Mouse (Mus musculus) small intestine, adult 2 months (tissue): ENCODE results near the gene Nme7. TPM values are rescaled to one million over a fixed set of nuclear protein-coding genes. Genes with fewer than 3 reads are reported as not detected.

Experiments
- H3K27ac ChIP-seq: fragments of 200-500 bp; 2 replicates; pipeline ENCODE4 v1.5.1; 2012; ENCODE audit warnings: low read depth, low read length, control low read depth, inconsistent platforms; ENCODE audit not compliant: insufficient read depth
- H3K27me3 ChIP-seq: fragments of 200-500 bp; 2 replicates; pipeline ENCODE4 v1.6.1; 2012; ENCODE audit warnings: mild to moderate bottlenecking, moderate library complexity, low read length, inconsistent platforms; ENCODE audit not compliant: control insufficient read depth, insufficient read depth
- H3K36me3 ChIP-seq: fragments of 200-500 bp; 2 replicates; pipeline ENCODE4 v1.6.1; 2012; ENCODE audit warnings: mild to moderate bottlenecking, low read length, control low read depth, inconsistent platforms; ENCODE audit not compliant: control insufficient read depth, insufficient read depth
- H3K4me1 ChIP-seq: fragments of 200-500 bp; 2 replicates; pipeline ENCODE4 v1.6.1; 2012; ENCODE audit warnings: low read length, inconsistent platforms, mixed read lengths; ENCODE audit not compliant: control insufficient read depth, insufficient read depth, insufficient read length
- H3K4me3 ChIP-seq: fragments of 200-500 bp; 2 replicates; pipeline ENCODE4 v1.5.1; 2012; ENCODE audit warnings: low read depth, mild to moderate bottlenecking, control low read depth, inconsistent platforms, low read length, moderate library complexity
- CTCF ChIP-seq: fragments of 200-500 bp; IDR thresholded peaks from 2 replicates; pipeline ENCODE4 v1.5.1; 2012; ENCODE audit warnings: low read depth, mild to moderate bottlenecking, control low read depth, inconsistent platforms, low read length, moderate library complexity, mixed read lengths; ENCODE audit not compliant: insufficient replicate concordance, insufficient read length; ENCODE audit errors: extremely low read depth
- POLR2A ChIP-seq: fragments of 200-500 bp; IDR thresholded peaks from 2 replicates; pipeline ENCODE4 v1.6.1; 2012; ENCODE audit warnings: low read depth, mild to moderate bottlenecking, control low read depth, inconsistent platforms, low read length, moderate library complexity
- WGBS: fragments of 180-500 bp; shearing (Covaris S2); methylation state at CpG from one replicate; pipeline ENCODE4 v1.1.7; 2018; 5-methylcytosine and 5-hydroxymethylcytosine counted together
- polyA plus RNA-seq: library from polyadenylated mRNA; depleted of rRNA; stranded (reverse); fragments of >200 nt; gene quantifications from 2 replicates; pipeline ENCODE4 v1.2.3, GENCODE M21; 2012

The Nme7 gene
- polyA plus RNA-seq, 1 experiment = 1.9 TPM

- Histone ChIP-seq H3K27me3 (no peaks in the 10 kb centered on the region), H3K4me1 (no peaks in the 10 kb centered on the region), H3K4me3 (no peak overlapping the region), H3K27ac (no peak overlapping the region), H3K36me3 (peaks cover 2% of the 10 kb centered on the region)
- TF ChIP-seq POLR2A (no peak), CTCF (no peak)
- WGBS = 86% methylated on average over 8 of the region's 8 CpGs
These were observed 79.7 kb downstream of the Nme7 start for GRCm38 (mm10) chr1:164383621-164384020.

- TF ChIP-seq CTCF (no peak), POLR2A (no peak)
- no peak overlapping the region for H3K4me3 ChIP-seq
- H3K27ac ChIP-seq = no peak overlapping the region
- H3K36me3 ChIP-seq = peaks cover 2% of the 10 kb centered on the region
- H3K27me3 ChIP-seq = no peaks in the 10 kb centered on the region
- 96% methylated on average over 10 of the region's 10 CpGs for WGBS
- H3K4me1 ChIP-seq = no peaks in the 10 kb centered on the region
These were observed 80.4 kb downstream of the Nme7 start for GRCm38 (mm10) chr1:164384354-164384753.

- 95% methylated on average over 6 of the region's 6 CpGs for WGBS
- no peak for TF ChIP-seq POLR2A
- TF ChIP-seq CTCF = no peak
- no peaks in the 10 kb centered on the region for H3K4me1 ChIP-seq
- H3K27ac ChIP-seq = no peak overlapping the region
- H3K27me3 ChIP-seq = no peaks in the 10 kb centered on the region
- peaks cover 2% of the 10 kb centered on the region for H3K36me3 ChIP-seq
- no peak overlapping the region for H3K4me3 ChIP-seq
These were observed 81.1 kb downstream of the Nme7 start for GRCm38 (mm10) chr1:164384972-164385371.

DNA sequence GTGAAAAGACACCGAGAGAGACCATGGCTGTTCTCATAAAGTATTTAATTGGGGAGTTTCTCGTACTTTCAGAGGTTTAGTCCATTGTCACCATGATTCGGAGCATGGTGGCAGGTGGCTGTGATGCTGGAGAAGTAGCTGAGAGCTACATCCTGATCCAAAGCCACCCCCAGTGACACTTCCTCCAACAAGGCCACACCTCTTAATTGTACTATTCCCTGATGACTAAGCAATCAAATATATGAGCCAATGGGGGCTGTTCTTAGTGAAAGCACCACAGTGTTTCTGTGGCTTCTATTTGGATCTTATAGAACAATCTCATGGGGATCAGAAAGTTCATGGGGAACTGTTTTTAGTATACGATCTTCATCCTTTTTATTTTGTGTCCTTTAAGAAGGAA lies 85.8 kb downstream of the Nme7 start:
- WGBS = 46% methylated on average over 4 of the region's 4 CpGs
- TF ChIP-seq POLR2A (no peak), CTCF (no peak)
- no peaks in the 10 kb centered on the region for H3K27me3 ChIP-seq
- no peaks in the 10 kb centered on the region for H3K4me1 ChIP-seq
- peaks cover 2% of the 10 kb centered on the region for H3K36me3 ChIP-seq
- no peak overlapping the region for H3K27ac ChIP-seq
- no peak overlapping the region for H3K4me3 ChIP-seq

- no peak overlapping the region for H3K4me3 ChIP-seq
These were observed 88.3 kb downstream of the Nme7 start for GRCm38 (mm10) chr1:164392176-164392575.

GRCm38 (mm10) chr1:164395131-164395780 lies 91.3 kb downstream of the Nme7 start:
- TF ChIP-seq CTCF = no peak
- no peak for TF ChIP-seq POLR2A
- Histone ChIP-seq H3K27me3 (no peaks in the 10 kb centered on the region), H3K36me3 (no peaks in the 10 kb centered on the region), H3K4me1 (no peaks in the 10 kb centered on the region), H3K27ac (no peak overlapping the region), H3K4me3 (no peak overlapping the region)
- WGBS = 90% methylated on average over 6 of the region's 6 CpGs

More at GRCm38 (mm10) chr1:164392176-164392575, 88.3 kb downstream of the Nme7 start:
- no peaks in the 10 kb centered on the region for H3K27me3 ChIP-seq
- H3K36me3 ChIP-seq = no peaks in the 10 kb centered on the region
- WGBS = 77% methylated on average over 3 of the region's 3 CpGs
- TF ChIP-seq POLR2A (no peak), CTCF (no peak)
- no peaks in the 10 kb centered on the region for H3K4me1 ChIP-seq
- H3K27ac ChIP-seq = no peak overlapping the region

DNA sequence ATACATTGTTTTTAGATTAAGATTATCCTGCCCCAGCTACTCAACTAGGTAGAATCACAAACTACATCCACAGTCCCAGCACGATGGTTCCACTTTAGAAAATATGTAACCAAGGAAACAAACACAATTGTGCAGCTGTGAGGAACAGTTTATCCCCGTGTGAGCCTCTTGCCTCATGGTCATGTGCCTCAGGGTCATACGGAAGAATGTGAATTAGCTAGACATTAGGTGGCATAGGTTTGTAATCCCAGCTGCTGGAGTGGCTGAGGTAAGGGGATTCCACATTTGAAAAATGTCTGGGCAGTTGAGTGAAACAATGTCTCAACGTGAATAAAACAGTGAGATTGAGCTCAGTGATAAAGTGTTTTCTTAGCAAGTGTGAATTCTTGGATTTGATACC lies 93.8 kb downstream of the Nme7 start:
- Histone ChIP-seq H3K36me3 (no peaks in the 10 kb centered on the region), H3K4me3 (no peak overlapping the region), H3K4me1 (no peaks in the 10 kb centered on the region), H3K27ac (no peak overlapping the region), H3K27me3 (no peaks in the 10 kb centered on the region)
- no peak for TF ChIP-seq POLR2A
- no peak for TF ChIP-seq CTCF
- whole genome bisulfite sequencing = 50% methylated on average over 4 of the region's 4 CpGs

DNA sequence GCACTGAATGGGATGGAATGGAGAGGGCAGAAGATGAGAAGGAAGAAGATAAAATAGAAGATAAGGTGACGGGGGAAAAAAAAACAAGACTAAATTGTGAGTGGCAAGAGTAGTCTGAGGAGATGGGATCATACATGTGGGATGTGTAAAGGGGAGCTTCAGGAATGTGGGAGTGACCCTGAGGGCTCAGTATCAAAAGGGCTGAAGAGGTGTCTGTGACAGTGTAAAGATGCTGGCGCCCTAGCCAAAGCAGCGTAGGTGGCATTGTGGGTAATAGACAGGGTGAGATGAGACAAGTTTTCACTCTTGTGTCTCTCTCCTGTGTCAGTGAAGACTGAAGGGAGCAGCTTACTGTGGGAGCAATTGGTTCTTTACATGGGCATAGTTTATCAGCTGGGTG lies 95.7 kb downstream of the Nme7 start:
- H3K27ac ChIP-seq = no peak overlapping the region
- TF ChIP-seq POLR2A (no peak), CTCF (no peak)
- 97% methylated on average over 3 of the region's 3 CpGs for WGBS
- no peaks in the 10 kb centered on the region for H3K4me1 ChIP-seq
- no peaks in the 10 kb centered on the region for H3K36me3 ChIP-seq
- no peaks in the 10 kb centered on the region for H3K27me3 ChIP-seq
- no peak overlapping the region for H3K4me3 ChIP-seq
